Mouse (Mus musculus) heart, embryonic 12.5 days (tissue): ENCODE results near the gene Nkain1. TPM values are rescaled to one million over a fixed set of nuclear protein-coding genes. Genes with fewer than 3 reads are reported as not detected.

Experiments
- ATAC-seq: fragments of 200-750 bp; cut with Nextera tagmentation; 2 replicates; pipeline ENCODE4 v1.8.0; 2017; ENCODE audit warnings: moderate TSS enrichment, moderate library complexity; ENCODE audit not compliant: insufficient number of reproducible peaks, low FRiP score
- H3K27ac ChIP-seq: fragments of 300-500 bp; sonication (generic); 2 replicates; pipeline ENCODE4 v1.5.1; 2016; ENCODE audit warnings: mild to moderate bottlenecking, moderate library complexity; ENCODE audit not compliant: poor library complexity, severe bottlenecking
- H3K27me3 ChIP-seq: fragments of 300-500 bp; sonication (generic); replicated peaks from 2 replicates; pipeline ENCODE4 v1.6.1; 2016; ENCODE audit warnings: mild to moderate bottlenecking, moderate library complexity
- H3K36me3 ChIP-seq: fragments of 300-500 bp; sonication (generic); 2 replicates; pipeline ENCODE4 v1.6.1; 2016; ENCODE audit warnings: mild to moderate bottlenecking, moderate library complexity
- H3K4me1 ChIP-seq: fragments of 300-500 bp; sonication (generic); replicated peaks from 2 replicates; pipeline ENCODE4 v1.6.1; 2016; ENCODE audit warnings: mild to moderate bottlenecking
- H3K4me2 ChIP-seq: fragments of 300-500 bp; sonication (generic); 2 replicates; pipeline ENCODE4 v1.6.1; 2016; ENCODE audit warnings: mild to moderate bottlenecking, moderate library complexity
- H3K4me3 ChIP-seq: fragments of 300-500 bp; sonication (generic); 2 replicates; pipeline ENCODE4 v1.5.1; 2016; ENCODE audit warnings: mild to moderate bottlenecking
- H3K9ac ChIP-seq: fragments of 300-500 bp; sonication (generic); 2 replicates; pipeline ENCODE4 v1.6.1; 2016; ENCODE audit warnings: mild to moderate bottlenecking, moderate library complexity
- H3K9me3 ChIP-seq: fragments of 300-500 bp; sonication (generic); replicated peaks from 2 replicates; pipeline ENCODE4 v1.6.1; 2016; ENCODE audit warnings: mild to moderate bottlenecking, moderate library complexity
- WGBS: fragments of 180-500 bp; shearing (Covaris S2); methylation state at CpG from one replicate; pipeline ENCODE4 v1.1.7; 2016; 5-methylcytosine and 5-hydroxymethylcytosine counted together
- polyA plus RNA-seq: library from polyadenylated mRNA; unstranded; fragments of >200 nt; fragmentation: Nextera tagmentation; extraction: Ambion mirVana; gene quantifications from 2 replicates; pipeline ENCODE4 v1.2.1, GENCODE M21; 2016

The Nkain1 gene
- polyA plus RNA-seq, 1 experiment from 2014 or later, result 1.3 TPM

GRCm38 (mm10) chr4:130550511-130550910 lies 23.5 kb downstream of the Nkain1 start:
- H3K9ac ChIP-seq, result no peak overlapping the region
- H3K27me3 ChIP-seq, result no peaks in the 10 kb centered on the region
- ATAC-seq, result no peak
- H3K9me3 ChIP-seq, result 0 out of 2 replicates have a peak, but pooled peaks cover 3% of the 10 kb centered on the region
- no peak overlapping the region for H3K27ac ChIP-seq
- H3K4me1 ChIP-seq, result peaks cover 20% of the 10 kb centered on the region
- WGBS, result 84% methylated on average over 9 of the region's 9 CpGs
- no peaks in the 10 kb centered on the region for H3K36me3 ChIP-seq
- H3K4me3 ChIP-seq, result no peak overlapping the region
- no peak overlapping the region for H3K4me2 ChIP-seq

GRCm38 (mm10) chr4:130549189-130549588 lies 24.8 kb downstream of the Nkain1 start:
- ATAC-seq, result no peak
- Histone ChIP-seq H3K4me1 (peaks cover 20% of the 10 kb centered on the region), H3K4me3 (no peak overlapping the region), H3K27ac (no peak overlapping the region), H3K9ac (no peak overlapping the region), H3K27me3 (no peaks in the 10 kb centered on the region), H3K36me3 (no peaks in the 10 kb centered on the region), H3K9me3 (0 out of 2 replicates have a peak, but pooled peaks cover 3% of the 10 kb centered on the region), H3K4me2 (no peak overlapping the region)
- WGBS, result 82% methylated on average over 8 of the region's 8 CpGs

GRCm38 (mm10) chr4:130546798-130547562 lies 27.0 kb downstream of the Nkain1 start:
- 25% methylated on average over 13 of the region's 13 CpGs for WGBS
- ATAC-seq, result no peak
- H3K27ac ChIP-seq, result no peak overlapping the region
- 0 out of 2 replicates have a peak overlapping the region, but pooled peaks have one; percentile 24 for H3K9ac ChIP-seq
- 0 out of 2 replicates have a peak, but pooled peaks cover 3% of the 10 kb centered on the region for H3K9me3 ChIP-seq
- no peak overlapping the region for H3K4me2 ChIP-seq
- no peaks in the 10 kb centered on the region for H3K27me3 ChIP-seq
- no peaks in the 10 kb centered on the region for H3K36me3 ChIP-seq
- peaks cover 5% of the 10 kb centered on the region for H3K4me1 ChIP-seq
- no peak overlapping the region for H3K4me3 ChIP-seq

- ATAC-seq, result no peak
- Histone ChIP-seq H3K4me2 (no peak overlapping the region), H3K4me1 (0 out of 2 replicates have a peak, but pooled peaks cover 4% of the 10 kb centered on the region), H3K9ac (no peak overlapping the region), H3K4me3 (no peak overlapping the region), H3K27ac (no peak overlapping the region), H3K36me3 (no peaks in the 10 kb centered on the region), H3K9me3 (0 out of 2 replicates have a peak, but pooled peaks cover 2% of the 10 kb centered on the region), H3K27me3 (no peaks in the 10 kb centered on the region)
- WGBS, result 68% methylated on average over 9 of the region's 9 CpGs
These were observed 29.6 kb downstream of the Nkain1 start for GRCm38 (mm10) chr4:130544392-130544791.

- 77% methylated on average over 4 of the region's 4 CpGs for WGBS
- Histone ChIP-seq H3K9me3 (no peaks in the 10 kb centered on the region), H3K4me3 (no peak overlapping the region), H3K27ac (no peak overlapping the region), H3K36me3 (no peaks in the 10 kb centered on the region), H3K27me3 (no peaks in the 10 kb centered on the region), H3K4me2 (no peak overlapping the region), H3K9ac (no peak overlapping the region), H3K4me1 (0 out of 2 replicates have a peak, but pooled peaks cover 4% of the 10 kb centered on the region)
- ATAC-seq, result no peak
These were observed 30.9 kb downstream of the Nkain1 start for GRCm38 (mm10) chr4:130543121-130543520.

GRCm38 (mm10) chr4:130540831-130541230 lies 33.1 kb downstream of the Nkain1 start:
- no peak for ATAC-seq
- WGBS, result 83% methylated on average over 4 of the region's 4 CpGs

GRCm38 (mm10) chr4:130539706-130540105 lies 34.3 kb downstream of the Nkain1 start:
- H3K4me3 ChIP-seq, result no peak overlapping the region
- no peak overlapping the region for H3K9ac ChIP-seq
- no peaks in the 10 kb centered on the region for H3K4me1 ChIP-seq
- no peak for ATAC-seq
- no peaks in the 10 kb centered on the region for H3K27me3 ChIP-seq
- no peak overlapping the region for H3K4me2 ChIP-seq
- peaks cover 3% of the 10 kb centered on the region; the same call in 1 of the 2 replicates for H3K36me3 ChIP-seq
- 84% methylated on average over 7 of the region's 7 CpGs for WGBS
- H3K9me3 ChIP-seq, result no peaks in the 10 kb centered on the region
- no peak overlapping the region for H3K27ac ChIP-seq

More at GRCm38 (mm10) chr4:130540831-130541230, 33.1 kb downstream of the Nkain1 start:
- Histone ChIP-seq H3K27ac (no peak overlapping the region), H3K36me3 (no peaks in the 10 kb centered on the region), H3K4me1 (no peaks in the 10 kb centered on the region), H3K4me3 (no peak overlapping the region), H3K9me3 (no peaks in the 10 kb centered on the region), H3K4me2 (no peak overlapping the region), H3K27me3 (no peaks in the 10 kb centered on the region), H3K9ac (no peak overlapping the region)

GRCm38 (mm10) chr4:130539053-130539452 lies 34.9 kb downstream of the Nkain1 start:
- no peaks in the 10 kb centered on the region for H3K4me1 ChIP-seq
- H3K9ac ChIP-seq, result no peak overlapping the region
- 76% methylated on average over 8 of the region's 8 CpGs for WGBS
- H3K36me3 ChIP-seq, result peaks cover 3% of the 10 kb centered on the region; the same call in 1 of the 2 replicates
- H3K4me2 ChIP-seq, result no peak overlapping the region
- no peak overlapping the region for H3K27ac ChIP-seq
- ATAC-seq, result no peak
- H3K9me3 ChIP-seq, result no peaks in the 10 kb centered on the region
- no peaks in the 10 kb centered on the region for H3K27me3 ChIP-seq
- H3K4me3 ChIP-seq, result no peak overlapping the region

- Histone ChIP-seq H3K27ac (no peak overlapping the region), H3K4me2 (no peak overlapping the region), H3K9me3 (no peaks in the 10 kb centered on the region), H3K9ac (no peak overlapping the region), H3K4me3 (no peak overlapping the region), H3K27me3 (no peaks in the 10 kb centered on the region), H3K4me1 (no peaks in the 10 kb centered on the region), H3K36me3 (peaks cover 3% of the 10 kb centered on the region; the same call in 1 of the 2 replicates)
- whole genome bisulfite sequencing, result 94% methylated on average over 7 of the region's 7 CpGs
- ATAC-seq, result no peak
These were observed 36.6 kb downstream of the Nkain1 start for GRCm38 (mm10) chr4:130537371-130537770.

- Histone ChIP-seq H3K9ac (no peak overlapping the region), H3K4me2 (no peak overlapping the region), H3K27me3 (no peaks in the 10 kb centered on the region), H3K27ac (no peak overlapping the region), H3K9me3 (no peaks in the 10 kb centered on the region), H3K36me3 (peaks cover 3% of the 10 kb centered on the region; the same call in 1 of the 2 replicates), H3K4me3 (no peak overlapping the region), H3K4me1 (peaks cover 4% of the 10 kb centered on the region)
- 46% methylated on average over 1 of the region's 1 CpGs for WGBS
- ATAC-seq, result no peak
These were observed 38.2 kb downstream of the Nkain1 start for GRCm38 (mm10) chr4:130535789-130536188.

- ATAC-seq, result no peak
- 36% methylated on average over 4 of the region's 4 CpGs for WGBS
- peaks cover 3% of the 10 kb centered on the region; the same call in 1 of the 2 replicates for H3K36me3 ChIP-seq
These were observed 40.0 kb downstream of the Nkain1 start for GRCm38 (mm10) chr4:130533975-130534374.

More at GRCm38 (mm10) chr4:130533975-130534374, 40.0 kb downstream of the Nkain1 start:
- Histone ChIP-seq H3K27me3 (no peaks in the 10 kb centered on the region), H3K9me3 (no peaks in the 10 kb centered on the region), H3K27ac (no peak overlapping the region), H3K4me2 (no peak overlapping the region), H3K9ac (no peak overlapping the region), H3K4me1 (peaks cover 4% of the 10 kb centered on the region), H3K4me3 (no peak overlapping the region)
